Mouse (Mus musculus): ENCODE data around the gene 1700056E22Rik.

1700056E22Rik gene

DNA sequence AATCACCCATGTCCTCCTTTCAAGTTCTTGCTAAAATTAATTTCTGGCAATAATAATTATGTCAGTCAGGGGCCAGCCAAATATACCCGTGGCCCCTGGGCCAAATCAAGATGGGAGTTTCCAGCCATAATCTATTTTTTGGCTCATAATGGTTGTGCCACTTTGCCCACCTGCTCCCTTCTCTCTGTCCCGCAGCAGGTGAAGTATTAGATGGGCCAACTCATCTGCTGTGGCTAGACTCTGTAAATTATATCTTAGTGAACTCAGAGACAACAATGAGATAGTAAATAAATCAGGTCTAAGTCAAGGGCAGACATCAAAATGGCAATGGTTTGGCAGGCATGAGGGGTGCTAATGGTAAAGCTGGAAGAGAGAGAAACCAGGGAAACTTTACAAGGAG, 16.5 kb downstream of the 1700056E22Rik start:
- no peak for DNase-seq

GRCm38 (mm10) chr1:184015995-184016730, 17.9 kb downstream of the 1700056E22Rik start:
- no peak for DNase-seq

- no peak for DNase-seq
Observed at GRCm38 (mm10) chr1:184014091-184014490, 20.0 kb downstream of the 1700056E22Rik start.

- no peak for DNase-seq
Observed at GRCm38 (mm10) chr1:184013106-184013505, 21.0 kb downstream of the 1700056E22Rik start, which contains the start of gene Dusp10. Gene Dusp10 (plus strand): TSS chr1:184013302.

GRCm38 (mm10) chr1:184011311-184011710, 22.8 kb downstream of the 1700056E22Rik start:
- no peak for DNase-seq

GRCm38 (mm10) chr1:184006086-184006485, 28.0 kb downstream of the 1700056E22Rik start:
- no peak for DNase-seq

DNA sequence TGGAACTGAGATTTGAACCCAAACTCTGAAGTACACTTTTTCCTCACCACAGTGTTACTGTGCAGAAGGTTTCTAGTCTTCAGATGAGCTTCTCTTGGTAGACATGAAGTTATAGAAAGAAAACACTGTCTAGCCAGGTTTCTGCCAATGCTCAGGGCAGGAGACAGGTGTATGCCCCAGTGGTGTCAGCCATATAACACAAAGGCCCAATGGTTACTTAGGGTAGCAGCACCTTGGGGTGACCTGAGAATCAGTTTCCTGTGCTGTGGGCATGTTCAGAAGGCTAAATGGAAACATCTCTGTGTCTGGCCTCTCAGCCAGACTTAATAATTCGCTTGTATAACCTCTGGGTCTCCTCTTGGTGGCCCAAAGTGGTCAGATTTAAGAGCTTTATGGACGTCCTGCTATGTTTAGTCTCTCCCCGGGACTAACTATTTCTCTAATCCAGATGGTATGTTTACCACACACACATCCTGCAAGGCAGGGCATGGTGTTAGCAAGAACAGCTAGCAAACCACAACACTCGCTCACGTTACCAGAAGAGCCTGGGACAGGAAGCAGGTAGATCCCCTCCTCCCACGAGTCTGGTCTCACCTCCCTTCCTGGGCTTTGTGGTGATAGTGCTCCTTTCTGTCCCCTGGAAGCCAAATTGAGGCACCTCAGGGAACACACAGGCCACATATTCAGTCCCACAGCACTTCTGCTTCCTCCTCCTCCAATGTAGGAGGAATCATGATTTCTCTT, 28.6 kb downstream of the 1700056E22Rik start:
- DNase-seq: no peak

- no peak for DNase-seq
Observed at GRCm38 (mm10) chr1:184004311-184004710, 29.8 kb downstream of the 1700056E22Rik start.

DNA sequence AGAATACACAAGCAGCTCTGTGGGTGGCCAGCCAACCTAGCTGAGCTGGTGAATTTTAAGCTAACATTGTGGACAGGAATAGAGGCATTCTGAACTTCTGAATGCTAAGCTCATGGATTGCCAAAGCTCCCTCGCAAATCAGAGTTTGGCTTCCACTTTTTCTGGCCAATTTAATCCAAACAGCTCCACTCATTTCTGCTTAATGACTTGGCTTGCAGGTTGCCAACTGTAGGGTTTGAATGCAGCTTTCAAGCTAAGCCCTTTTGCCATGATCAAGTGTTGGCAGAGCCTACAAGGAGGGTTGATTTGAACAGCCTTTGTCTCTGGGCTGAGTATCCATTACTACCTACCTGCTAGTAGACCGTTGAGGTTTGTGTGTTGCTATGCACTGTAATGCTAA, 31.6 kb downstream of the 1700056E22Rik start:
- no peak for DNase-seq

- DNase-seq: no peak
Observed at GRCm38 (mm10) chr1:183997207-183997606, 36.9 kb downstream of the 1700056E22Rik start.

DNA sequence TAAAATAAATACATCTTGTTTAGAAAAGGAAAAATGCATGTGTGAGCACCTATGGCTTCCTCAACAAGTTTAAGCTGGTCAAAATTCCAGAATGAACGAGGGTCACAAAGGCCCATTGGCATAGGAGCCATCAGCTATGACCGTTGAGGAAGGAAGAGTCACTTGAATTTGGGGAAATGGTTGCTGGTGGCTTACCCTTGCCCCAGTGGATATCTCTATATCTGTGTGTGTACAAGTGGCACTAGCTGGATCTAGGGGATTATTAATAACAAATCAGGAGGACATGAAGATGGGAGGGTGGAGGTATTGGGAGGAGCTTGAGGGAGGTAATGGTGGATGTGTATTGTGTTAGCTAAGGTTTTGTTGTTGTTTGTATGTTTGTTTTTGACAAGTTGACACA, 42.2 kb downstream of the 1700056E22Rik start:
- no peak for DNase-seq

GRCm38 (mm10) chr1:183987711-183988245, 46.3 kb downstream of the 1700056E22Rik start:
- DNase-seq: no peak

Data from cerebellum, postnatal 14 days (tissue).